Mouse (Mus musculus) embryonic facial prominence, embryonic 11.5 days (tissue): ENCODE measurements at regions not wholly inside any gene's neighbourhood (a gene's known extent, or its start where the extent isn't known, plus 50 kb on each side); places are given as distances from the start of the nearest gene placed in this dataset.

Experiments
- ATAC-seq: fragments of 200-750 bp; cut with Nextera tagmentation; replicated peaks from 2 replicates; pipeline ENCODE4 v1.8.0; 2017; ENCODE audit warnings: low read depth; ENCODE audit not compliant: insufficient number of reproducible peaks, low FRiP score, low TSS enrichment
- DNase-seq: peaks from one replicate; pipeline ENCODE4 v3.0.0-alpha.2; 2015; ENCODE audit warnings: low spot score
- H3K27ac ChIP-seq: fragments of 300-500 bp; sonication (generic); replicated peaks from 2 replicates; pipeline ENCODE4 v1.5.1; 2014; ENCODE audit warnings: mild to moderate bottlenecking, low read depth, low read length, control low read depth
- H3K27me3 ChIP-seq: fragments of 300-500 bp; sonication (generic); 2 replicates; pipeline ENCODE4 v1.6.1; 2014; ENCODE audit warnings: mild to moderate bottlenecking, low read length, moderate library complexity, mixed read lengths; ENCODE audit not compliant: control insufficient read depth, insufficient read depth
- H3K36me3 ChIP-seq: fragments of 300-500 bp; sonication (generic); replicated peaks from 2 replicates; pipeline ENCODE4 v1.6.1; 2014; ENCODE audit warnings: low read depth, mild to moderate bottlenecking, low read length, moderate library complexity, mixed read lengths; ENCODE audit not compliant: control insufficient read depth, insufficient read depth
- H3K4me1 ChIP-seq: fragments of 300-500 bp; sonication (generic); 2 replicates; pipeline ENCODE4 v1.6.1; 2014; ENCODE audit warnings: low read length, mixed read lengths; ENCODE audit not compliant: control insufficient read depth, insufficient read depth
- H3K4me2 ChIP-seq: fragments of 300-500 bp; sonication (generic); 2 replicates; pipeline ENCODE4 v1.6.1; 2014; ENCODE audit warnings: low read depth, mild to moderate bottlenecking, control low read depth, low read length, moderate library complexity
- H3K4me3 ChIP-seq: fragments of 300-500 bp; sonication (generic); 2 replicates; pipeline ENCODE4 v1.5.1; 2014; ENCODE audit warnings: low read depth, low read length, control low read depth
- H3K9ac ChIP-seq: fragments of 300-500 bp; sonication (generic); replicated peaks from 2 replicates; pipeline ENCODE4 v1.6.1; 2014; ENCODE audit warnings: mild to moderate bottlenecking, control low read depth, low read length
- H3K9me3 ChIP-seq: fragments of 300-500 bp; sonication (generic); replicated peaks from 2 replicates; pipeline ENCODE4 v1.6.1; 2016; ENCODE audit warnings: mild to moderate bottlenecking, low read length, inconsistent platforms, mixed read lengths; ENCODE audit not compliant: control insufficient read depth
- WGBS: fragments of 180-500 bp; shearing (Covaris S2); extraction: QIAGEN DNeasy Blood & Tissue Kit; methylation state at CpG from one replicate; pipeline ENCODE4 v1.1.7; 2014; 5-methylcytosine and 5-hydroxymethylcytosine counted together

GRCm38 (mm10) chr4:131366006-131366405 is 421.8 kb downstream of the Matn1 start:
- 59% methylated on average over 2 of the region's 2 CpGs for WGBS

DNA sequence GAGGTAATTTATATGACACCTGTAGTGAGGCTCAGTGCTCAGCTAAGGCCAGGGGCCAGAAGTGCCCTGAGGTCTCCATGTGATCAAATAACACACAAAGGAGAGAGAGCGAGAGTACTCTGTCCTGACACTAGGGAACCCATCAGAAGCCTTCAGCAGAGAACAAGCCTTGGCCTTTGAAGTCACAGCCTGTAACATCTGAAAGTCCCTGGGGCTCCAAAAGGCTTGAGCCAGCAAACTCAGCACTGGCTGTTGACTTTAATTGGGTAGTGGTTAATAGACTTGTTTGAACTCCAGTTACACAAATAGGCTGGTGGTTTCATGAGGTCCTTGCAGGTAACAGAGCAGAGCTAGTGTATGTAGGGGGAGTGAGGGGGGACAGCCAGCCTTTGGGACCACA is 422.5 kb downstream of the Matn1 start:
- Histone ChIP-seq H3K9me3 (no peaks in the 10 kb centered on the region), H3K36me3 (no peaks in the 10 kb centered on the region), H3K27ac (no peak overlapping the region), H3K4me2 (no peak overlapping the region), H3K4me3 (no peak overlapping the region), H3K27me3 (peaks cover 2% of the 10 kb centered on the region; the same call in 1 of the 2 replicates), H3K4me1 (no peaks in the 10 kb centered on the region), H3K9ac (no peak overlapping the region)
- ATAC-seq, result no peak
- 68% methylated on average over 1 of the region's 1 CpGs for WGBS
- no peak for DNase-seq

More at GRCm38 (mm10) chr4:131366006-131366405, 421.8 kb downstream of the Matn1 start:
- Histone ChIP-seq H3K36me3 (no peaks in the 10 kb centered on the region), H3K27ac (no peak overlapping the region), H3K9me3 (no peaks in the 10 kb centered on the region), H3K4me2 (no peak overlapping the region), H3K4me3 (no peak overlapping the region), H3K9ac (no peak overlapping the region), H3K27me3 (peaks cover 2% of the 10 kb centered on the region; the same call in 1 of the 2 replicates), H3K4me1 (no peaks in the 10 kb centered on the region)
- DNase-seq, result no peak
- ATAC-seq, result no peak

DNA sequence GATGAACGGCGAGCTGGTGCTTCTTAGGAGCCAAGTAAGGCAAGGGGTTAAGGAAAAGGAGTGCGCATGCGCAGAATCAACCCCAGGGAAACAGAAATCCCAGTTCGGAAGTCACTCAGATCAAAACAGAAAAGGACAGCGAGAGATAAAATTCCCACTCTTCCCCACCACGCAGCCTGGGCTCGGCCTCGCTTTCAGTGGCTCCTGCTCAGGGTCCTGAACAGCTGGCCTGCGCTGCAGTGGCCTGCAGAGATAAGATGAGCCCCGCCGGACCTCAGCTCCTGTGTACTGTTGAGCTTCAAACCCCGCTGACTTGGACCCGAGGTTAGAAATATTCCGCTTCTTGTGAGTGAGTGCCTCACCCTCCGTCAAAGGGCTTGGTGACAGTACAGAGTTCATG is 428.3 kb downstream of the Matn1 start:
- 82% methylated on average over 16 of the region's 16 CpGs for WGBS
- Histone ChIP-seq H3K27me3 (no peaks in the 10 kb centered on the region), H3K36me3 (no peaks in the 10 kb centered on the region), H3K9me3 (no peaks in the 10 kb centered on the region), H3K4me1 (no peaks in the 10 kb centered on the region), H3K4me3 (no peak overlapping the region), H3K4me2 (no peak overlapping the region), H3K27ac (no peak overlapping the region), H3K9ac (no peak overlapping the region)
- DNase-seq, result no peak
- ATAC-seq, result no peak

GRCm38 (mm10) chr4:131373172-131373571 is 429.0 kb downstream of the Matn1 start:
- no peaks in the 10 kb centered on the region for H3K9me3 ChIP-seq
- no peaks in the 10 kb centered on the region for H3K27me3 ChIP-seq
- no peaks in the 10 kb centered on the region for H3K36me3 ChIP-seq
- ATAC-seq, result no peak
- no peak overlapping the region for H3K4me3 ChIP-seq
- H3K27ac ChIP-seq, result no peak overlapping the region
- no peak overlapping the region for H3K9ac ChIP-seq
- WGBS, result 81% methylated on average over 3 of the region's 3 CpGs
- no peak for DNase-seq
- no peak overlapping the region for H3K4me2 ChIP-seq
- H3K4me1 ChIP-seq, result no peaks in the 10 kb centered on the region

DNA sequence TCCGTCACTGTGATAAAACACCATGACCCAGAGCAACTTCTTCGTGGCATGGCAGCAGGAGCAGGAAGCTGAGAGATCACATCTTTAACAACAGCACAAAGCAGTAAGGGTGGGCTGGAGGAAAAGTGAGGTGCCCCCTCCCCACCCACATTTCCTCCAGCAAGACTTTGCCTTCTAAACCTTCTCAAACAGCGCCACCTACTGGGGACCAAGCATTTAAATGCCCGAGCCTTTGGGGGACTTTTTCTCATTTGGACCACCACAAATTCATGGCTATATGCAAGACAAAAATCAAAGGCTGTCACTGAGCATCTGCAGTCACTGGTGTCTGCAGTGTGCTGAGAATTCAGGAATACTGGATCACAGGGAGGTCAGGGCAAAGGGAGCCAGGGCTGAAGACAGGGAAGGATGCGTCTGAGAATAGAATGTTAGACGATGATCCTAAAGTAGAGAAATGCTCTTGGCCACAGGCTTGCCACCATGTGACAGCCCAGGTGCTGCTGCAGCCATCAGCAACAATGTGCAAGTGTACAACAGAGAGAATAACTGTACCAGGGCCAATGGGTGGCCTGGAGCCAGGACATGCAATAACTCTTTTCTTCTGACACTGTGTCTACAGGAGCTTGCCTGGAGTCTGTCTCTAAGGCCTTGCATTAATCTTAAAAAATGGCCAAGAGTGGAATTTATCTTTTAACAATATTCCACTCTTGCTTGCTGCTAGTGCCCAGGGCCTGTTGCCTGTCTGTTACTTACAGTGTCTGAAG is 430.5 kb downstream of the Matn1 start:
- 89% methylated on average over 6 of the region's 6 CpGs for WGBS
- Histone ChIP-seq H3K4me2 (no peak overlapping the region), H3K9me3 (no peaks in the 10 kb centered on the region), H3K9ac (no peak overlapping the region), H3K27me3 (no peaks in the 10 kb centered on the region), H3K36me3 (no peaks in the 10 kb centered on the region), H3K4me1 (no peaks in the 10 kb centered on the region), H3K4me3 (no peak overlapping the region), H3K27ac (no peak overlapping the region)
- DNase-seq, result no peak
- no peak for ATAC-seq

- no peaks in the 10 kb centered on the region for H3K27me3 ChIP-seq
- no peak overlapping the region for H3K9ac ChIP-seq
- WGBS, result 56% methylated on average over 9 of the region's 9 CpGs
- no peak for ATAC-seq
- H3K36me3 ChIP-seq, result no peaks in the 10 kb centered on the region
- no peak overlapping the region for H3K27ac ChIP-seq
- no peak overlapping the region for H3K4me2 ChIP-seq
- H3K4me3 ChIP-seq, result no peak overlapping the region
- H3K9me3 ChIP-seq, result no peaks in the 10 kb centered on the region
- no peak for DNase-seq
- no peaks in the 10 kb centered on the region; the same call in 1 of the 2 replicates for H3K4me1 ChIP-seq
Measured at GRCm38 (mm10) chr4:131381063-131381462, 436.9 kb downstream of the Matn1 start.

GRCm38 (mm10) chr4:131381529-131381928 is 437.3 kb downstream of the Matn1 start:
- Histone ChIP-seq H3K4me3 (no peak overlapping the region), H3K9ac (no peak overlapping the region), H3K27me3 (no peaks in the 10 kb centered on the region), H3K4me2 (no peak overlapping the region), H3K9me3 (no peaks in the 10 kb centered on the region), H3K4me1 (no peaks in the 10 kb centered on the region; the same call in 1 of the 2 replicates), H3K36me3 (no peaks in the 10 kb centered on the region), H3K27ac (no peak overlapping the region)
- no peak for ATAC-seq
- 86% methylated on average over 7 of the region's 7 CpGs for WGBS
- no peak for DNase-seq

- H3K4me2 ChIP-seq, result no peak overlapping the region
- H3K9ac ChIP-seq, result no peak overlapping the region
- 71% methylated on average over 5 of the region's 5 CpGs for WGBS
- H3K27ac ChIP-seq, result no peak overlapping the region
- no peak for DNase-seq
- no peak for ATAC-seq
- no peaks in the 10 kb centered on the region for H3K36me3 ChIP-seq
- H3K9me3 ChIP-seq, result no peaks in the 10 kb centered on the region
- H3K4me1 ChIP-seq, result no peaks in the 10 kb centered on the region; the same call in 1 of the 2 replicates
- no peak overlapping the region for H3K4me3 ChIP-seq
- no peaks in the 10 kb centered on the region for H3K27me3 ChIP-seq
Measured at GRCm38 (mm10) chr4:131383862-131384261, 439.7 kb downstream of the Matn1 start.
